Mouse (Mus musculus) retina, postnatal 1 day (tissue): Measurements from ENCODE around the gene Rps15a.

Experiments
- DNase-seq: peaks from one replicate; pipeline ENCODE4 v3.0.0-alpha.2; 2012

Rps15a gene

GRCm38 (mm10) chr7:118115533-118115876, 483 bp downstream of the Rps15a start:
- DNase-seq = no peak

- DNase-seq = no peak
These were observed 2.3 kb downstream of the Rps15a start for GRCm38 (mm10) chr7:118113541-118114297.

GRCm38 (mm10) chr7:118111128-118111527, 4.9 kb downstream of the Rps15a start:
- DNase-seq = no peak

GRCm38 (mm10) chr7:118107671-118108070, 8.3 kb downstream of the Rps15a start:
- DNase-seq = no peak

- DNase-seq = no peak
These were observed 11.4 kb downstream of the Rps15a start for GRCm38 (mm10) chr7:118104458-118105052.

GRCm38 (mm10) chr7:118103462-118104379, 12.3 kb downstream of the Rps15a start:
- no peak for DNase-seq

- no peak for DNase-seq
These were observed 13.1 kb downstream of the Rps15a start for GRCm38 (mm10) chr7:118102678-118103461.

- peak; percentile 83 for DNase-seq
These were observed 13.8 kb downstream of the Rps15a start for GRCm38 (mm10) chr7:118102231-118102630.

- DNase-seq = no peak
These were observed 18.4 kb downstream of the Rps15a start for GRCm38 (mm10) chr7:118097615-118098014.

- no peak for DNase-seq
These were observed 36.0 kb downstream of the Rps15a start for GRCm38 (mm10) chr7:118079987-118080386.

GRCm38 (mm10) chr7:118079097-118079496, 36.9 kb downstream of the Rps15a start:
- peak; percentile 11 for DNase-seq

GRCm38 (mm10) chr7:118067261-118067660, 48.7 kb downstream of the Rps15a start:
- no peak for DNase-seq

- no peak for DNase-seq
These were observed 59.7 kb downstream of the Rps15a start for GRCm38 (mm10) chr7:118056300-118056699.
